Mouse (Mus musculus): Measurements from ENCODE around the gene Ptpn23. TPM values are rescaled to one million over a fixed set of nuclear protein-coding genes. Genes with fewer than 3 reads are reported as not detected.
"Not testable (repeated sequence)": the region's sequence is repeated elsewhere in the genome, so short reads cannot be mapped to it uniquely, and the experiment has no call there.

The Ptpn23 gene
- polyA plus RNA-seq, 1 experiment from 2014 or later, result 22.5 TPM

GRCm38 (mm10) chr9:110377655-110378054, 30.4 kb downstream of the Ptpn23 start:
- H3K4me3 ChIP-seq; H3K27ac ChIP-seq; ATAC-seq (ENCODE audit: low FRiP score); H3K9me3 ChIP-seq (replicated peaks); H3K9ac ChIP-seq; H3K4me2 ChIP-seq (replicated peaks); H3K4me1 ChIP-seq; H3K27me3 ChIP-seq: not testable (repeated sequence)
- H3K36me3 ChIP-seq, result peaks cover 83% of the 10 kb centered on the region
- WGBS, result 93% methylated on average over 14 of the region's 15 CpGs

- Histone ChIP-seq H3K27me3 (no peaks in the 10 kb centered on the region), H3K4me1 (no peaks in the 10 kb centered on the region), H3K9ac (no peak overlapping the region), H3K36me3 (peaks cover 77% of the 10 kb centered on the region), H3K27ac (no peak overlapping the region), H3K4me3 (no peak overlapping the region), H3K4me2 (replicated peaks) (no peak overlapping the region), H3K9me3 (replicated peaks) (no peaks in the 10 kb centered on the region)
- ATAC-seq (ENCODE audit: low FRiP score), result no peak
- 89% methylated on average over 3 of the region's 3 CpGs for WGBS
Measured at GRCm38 (mm10) chr9:110375668-110376067, 32.3 kb downstream of the Ptpn23 start.

- Histone ChIP-seq H3K36me3 (peaks cover 66% of the 10 kb centered on the region), H3K4me1 (no peaks in the 10 kb centered on the region), H3K9ac (no peak overlapping the region), H3K4me3 (no peak overlapping the region), H3K9me3 (replicated peaks) (no peaks in the 10 kb centered on the region), H3K27ac (no peak overlapping the region), H3K4me2 (replicated peaks) (no peak overlapping the region), H3K27me3 (no peaks in the 10 kb centered on the region)
- no peak for ATAC-seq (ENCODE audit: low FRiP score)
- 95% methylated on average over 13 of the region's 13 CpGs for WGBS
Measured at GRCm38 (mm10) chr9:110373871-110374270, 34.1 kb downstream of the Ptpn23 start.

- Histone ChIP-seq H3K4me2 (replicated peaks) (no peak overlapping the region), H3K27me3 (no peaks in the 10 kb centered on the region), H3K9me3 (replicated peaks) (no peaks in the 10 kb centered on the region), H3K9ac (no peak overlapping the region), H3K4me1 (no peaks in the 10 kb centered on the region), H3K36me3 (peaks cover 52% of the 10 kb centered on the region), H3K27ac (no peak overlapping the region), H3K4me3 (no peak overlapping the region)
- ATAC-seq (ENCODE audit: low FRiP score), result no peak
- WGBS, result 93% methylated on average over 3 of the region's 3 CpGs
Measured at GRCm38 (mm10) chr9:110369860-110370259, 38.2 kb downstream of the Ptpn23 start.

- Histone ChIP-seq H3K27me3 (no peaks in the 10 kb centered on the region), H3K4me1 (no peaks in the 10 kb centered on the region), H3K36me3 (peaks cover 44% of the 10 kb centered on the region), H3K4me3 (no peak overlapping the region), H3K4me2 (replicated peaks) (no peak overlapping the region), H3K9ac (no peak overlapping the region), H3K9me3 (replicated peaks) (no peaks in the 10 kb centered on the region), H3K27ac (no peak overlapping the region)
- ATAC-seq (ENCODE audit: low FRiP score), result no peak
- 84% methylated on average over 5 of the region's 5 CpGs for WGBS
Measured at GRCm38 (mm10) chr9:110366746-110367145, 41.3 kb downstream of the Ptpn23 start.

GRCm38 (mm10) chr9:110362337-110362736, 45.7 kb downstream of the Ptpn23 start:
- no peak overlapping the region for H3K4me3 ChIP-seq
- H3K9me3 ChIP-seq (replicated peaks), result no peaks in the 10 kb centered on the region
- H3K27ac ChIP-seq, result no peak overlapping the region
- H3K36me3 ChIP-seq, result peaks cover 28% of the 10 kb centered on the region
- no peaks in the 10 kb centered on the region for H3K4me1 ChIP-seq
- no peak for ATAC-seq (ENCODE audit: low FRiP score)
- WGBS, result 88% methylated on average over 10 of the region's 10 CpGs
- no peak overlapping the region for H3K4me2 ChIP-seq (replicated peaks)
- no peaks in the 10 kb centered on the region for H3K27me3 ChIP-seq
- H3K9ac ChIP-seq, result no peak overlapping the region

- Histone ChIP-seq H3K9ac (no peak overlapping the region), H3K27me3 (no peaks in the 10 kb centered on the region), H3K4me2 (replicated peaks) (no peak overlapping the region), H3K36me3 (peaks cover 28% of the 10 kb centered on the region), H3K4me1 (no peaks in the 10 kb centered on the region), H3K4me3 (no peak overlapping the region), H3K27ac (no peak overlapping the region), H3K9me3 (replicated peaks) (no peaks in the 10 kb centered on the region)
- no peak for ATAC-seq (ENCODE audit: low FRiP score)
- WGBS, result 81% methylated on average over 12 of the region's 12 CpGs
Measured at GRCm38 (mm10) chr9:110361299-110361698, 46.7 kb downstream of the Ptpn23 start.

GRCm38 (mm10) chr9:110358341-110358740, 49.7 kb downstream of the Ptpn23 start:
- WGBS, result 92% methylated on average over 2 of the region's 2 CpGs
- H3K4me3 ChIP-seq, result no peak overlapping the region

GRCm38 (mm10) chr9:110351932-110352632, 55.9 kb downstream of the Ptpn23 start:
- Histone ChIP-seq H3K27me3 (no peaks in the 10 kb centered on the region), H3K27ac (no peak overlapping the region), H3K4me2 (replicated peaks) (no peak overlapping the region), H3K9me3 (replicated peaks) (no peaks in the 10 kb centered on the region), H3K4me1 (no peaks in the 10 kb centered on the region), H3K36me3 (peaks cover 11% of the 10 kb centered on the region; the same call in 1 of the 2 replicates), H3K9ac (no peak overlapping the region), H3K4me3 (no peak overlapping the region)
- no peak for ATAC-seq (ENCODE audit: low FRiP score)
- 94% methylated on average over 8 of the region's 8 CpGs for WGBS

More at GRCm38 (mm10) chr9:110358341-110358740, 49.7 kb downstream of the Ptpn23 start:
- Histone ChIP-seq H3K27me3 (no peaks in the 10 kb centered on the region), H3K27ac (no peak overlapping the region), H3K4me2 (replicated peaks) (no peak overlapping the region), H3K9ac (no peak overlapping the region), H3K4me1 (no peaks in the 10 kb centered on the region), H3K36me3 (peaks cover 23% of the 10 kb centered on the region), H3K9me3 (replicated peaks) (no peaks in the 10 kb centered on the region)
- no peak for ATAC-seq (ENCODE audit: low FRiP score)

- peaks cover 11% of the 10 kb centered on the region; the same call in 1 of the 2 replicates for H3K36me3 ChIP-seq
- no peak overlapping the region for H3K27ac ChIP-seq
- no peaks in the 10 kb centered on the region for H3K27me3 ChIP-seq
- no peaks in the 10 kb centered on the region for H3K9me3 ChIP-seq (replicated peaks)
- no peak overlapping the region for H3K4me2 ChIP-seq (replicated peaks)
- H3K9ac ChIP-seq, result no peak overlapping the region
- 93% methylated on average over 2 of the region's 2 CpGs for WGBS
- no peak for ATAC-seq (ENCODE audit: low FRiP score)
- no peak overlapping the region for H3K4me3 ChIP-seq
- H3K4me1 ChIP-seq, result no peaks in the 10 kb centered on the region
Measured at GRCm38 (mm10) chr9:110351350-110351749, 56.7 kb downstream of the Ptpn23 start.

- no peak for ATAC-seq (ENCODE audit: low FRiP score)
- H3K9me3 ChIP-seq (replicated peaks), result no peaks in the 10 kb centered on the region
- peaks cover 9% of the 10 kb centered on the region; the same call in 1 of the 2 replicates for H3K36me3 ChIP-seq
- H3K4me1 ChIP-seq, result no peaks in the 10 kb centered on the region
- no peak overlapping the region for H3K4me3 ChIP-seq
- WGBS, result 81% methylated on average over 5 of the region's 5 CpGs
- H3K9ac ChIP-seq, result no peak overlapping the region
- H3K4me2 ChIP-seq (replicated peaks), result no peak overlapping the region
- H3K27me3 ChIP-seq, result no peaks in the 10 kb centered on the region
- no peak overlapping the region for H3K27ac ChIP-seq
Measured at GRCm38 (mm10) chr9:110350612-110351011, 57.4 kb downstream of the Ptpn23 start.

- WGBS, result 84% methylated on average over 5 of the region's 5 CpGs
- Histone ChIP-seq H3K27ac (no peak overlapping the region), H3K27me3 (no peaks in the 10 kb centered on the region), H3K4me1 (no peaks in the 10 kb centered on the region), H3K4me3 (no peak overlapping the region), H3K9me3 (replicated peaks) (no peaks in the 10 kb centered on the region), H3K4me2 (replicated peaks) (no peak overlapping the region), H3K36me3 (0 out of 2 replicates have a peak, but pooled peaks cover 6% of the 10 kb centered on the region), H3K9ac (no peak overlapping the region)
- ATAC-seq (ENCODE audit: low FRiP score), result no peak
Measured at GRCm38 (mm10) chr9:110350188-110350587, 57.8 kb downstream of the Ptpn23 start.

- Histone ChIP-seq H3K36me3 (no peaks in the 10 kb centered on the region), H3K9me3 (replicated peaks) (no peaks in the 10 kb centered on the region), H3K27ac (no peak overlapping the region), H3K27me3 (no peaks in the 10 kb centered on the region), H3K4me2 (replicated peaks) (no peak overlapping the region), H3K4me3 (no peak overlapping the region), H3K4me1 (no peaks in the 10 kb centered on the region), H3K9ac (no peak overlapping the region)
- 77% methylated on average over 4 of the region's 4 CpGs for WGBS
- ATAC-seq (ENCODE audit: low FRiP score), result no peak
Measured at GRCm38 (mm10) chr9:110348899-110349298, 59.1 kb downstream of the Ptpn23 start.

All from hindbrain, embryonic 12.5 days (tissue).